Mouse (Mus musculus) left cerebral cortex, adult 18-20 months (tissue): ENCODE measurements at regions not wholly inside any gene's neighbourhood (a gene's known extent, or its start where the extent isn't known, plus 50 kb on each side); places are given as distances from the start of the nearest gene placed in this dataset.

ENCODE experiments used
- DNase-seq, 2 experiments: peaks; one replicate each; pipeline ENCODE4 v3.0.0; 2021 to 2022; ENCODE audit warnings: low spot score in 2 of 2, mixed read lengths in 1 of 2

- no peak for DNase-seq
Observed at GRCm38 (mm10) chr5:97669726-97670125, 212.9 kb upstream of the Gk2 start.

GRCm38 (mm10) chr5:97656167-97656924, 199.5 kb upstream of the Gk2 start:
- no peak for DNase-seq

- DNase-seq: no peak
Observed at GRCm38 (mm10) chr5:97655266-97655665, 198.4 kb upstream of the Gk2 start.

GRCm38 (mm10) chr5:97654414-97654813, 197.6 kb upstream of the Gk2 start:
- no peak for DNase-seq

GRCm38 (mm10) chr5:97642251-97642650, 185.4 kb upstream of the Gk2 start:
- peak in 1 of 2 experiments; percentile 29 for DNase-seq

- DNase-seq: peak; percentile 68 to 73
Observed at GRCm38 (mm10) chr5:97641646-97642045, 184.8 kb upstream of the Gk2 start.

GRCm38 (mm10) chr5:97636357-97636756, 179.5 kb upstream of the Gk2 start:
- no peak for DNase-seq

- no peak for DNase-seq
Observed at GRCm38 (mm10) chr5:97633766-97634165, 176.9 kb upstream of the Gk2 start.

- DNase-seq: no peak
Observed at GRCm38 (mm10) chr5:97632791-97633190, 176.0 kb upstream of the Gk2 start.

GRCm38 (mm10) chr5:97625200-97625599, 168.4 kb upstream of the Gk2 start:
- no peak for DNase-seq

- no peak for DNase-seq
Observed at GRCm38 (mm10) chr5:97619890-97620289, 163.1 kb upstream of the Gk2 start.

GRCm38 (mm10) chr5:97618411-97618810, 161.6 kb upstream of the Gk2 start:
- DNase-seq: no peak

GRCm38 (mm10) chr5:97602176-97602575, 145.4 kb upstream of the Gk2 start:
- no peak for DNase-seq

- DNase-seq: no peak
Observed at GRCm38 (mm10) chr5:97601384-97601783, 144.6 kb upstream of the Gk2 start.

- peak in 1 of 2 experiments; percentile 13 for DNase-seq
Observed at GRCm38 (mm10) chr5:97598741-97599140, 141.9 kb upstream of the Gk2 start.

GRCm38 (mm10) chr5:97595916-97596315, 139.1 kb upstream of the Gk2 start:
- no peak for DNase-seq

GRCm38 (mm10) chr5:97594081-97594480, 137.3 kb upstream of the Gk2 start:
- DNase-seq: no peak

GRCm38 (mm10) chr5:97582509-97582908, 125.7 kb upstream of the Gk2 start:
- no peak for DNase-seq

GRCm38 (mm10) chr5:97565486-97565885, 108.7 kb upstream of the Gk2 start:
- DNase-seq: no peak

GRCm38 (mm10) chr5:97563724-97564123, 106.9 kb upstream of the Gk2 start:
- no peak for DNase-seq

GRCm38 (mm10) chr5:97554274-97554673, 97.5 kb upstream of the Gk2 start:
- DNase-seq: no peak

- peak in 1 of 2 experiments; percentile 15 for DNase-seq
Observed at GRCm38 (mm10) chr5:97553122-97553521, 96.3 kb upstream of the Gk2 start.
